Comparison of ENCODE assay signal across 8 mouse cellular contexts in genomic region chr14:31472451-31473061, GRCm38 (mm10). TPM values are rescaled to one million over a fixed set of nuclear protein-coding genes. Genes with fewer than 3 reads are reported as not detected.
A peak's percentile ranks its signal among the peaks of the same experiment; 100 is the strongest.
DNase-seq lines count a peak whose midpoint lies in the region; ATAC-seq and TF ChIP-seq lines count a peak whose summit lies in the region.
"Had no signal": no experiment of that assay in that cellular context is flagged by ENCODE, and none has a peak within 500 bp of the region (broad histone marks: within the 10 kb centered on the region; RNA-seq: fewer than 3 reads in every experiment).

No protein-coding gene starts in this region.

- H3K9ac ChIP-seq in midbrain, embryonic 15.5 days = no peak overlapping the region
- no peak overlapping the region for H3K9ac ChIP-seq in hindbrain, postnatal 0 days (replicated peaks; ENCODE audit: low read length)
- H3K9ac ChIP-seq in limb, embryonic 11.5 days (ENCODE audit: low read length) = no peak overlapping the region

- no peaks in the 10 kb centered on the region for H3K27me3 ChIP-seq in midbrain, embryonic 10.5 days (ENCODE audit: low read depth, poor library complexity, severe bottlenecking)
- H3K27me3 ChIP-seq in midbrain, embryonic 15.5 days (replicated peaks) = no peaks in the 10 kb centered on the region
- H3K27me3 ChIP-seq in hindbrain, postnatal 0 days (ENCODE audit: insufficient read depth, low read length) = no peaks in the 10 kb centered on the region
- H3K27me3 ChIP-seq in limb, embryonic 11.5 days (ENCODE audit: control insufficient read depth, insufficient read depth, low read length) = no peaks in the 10 kb centered on the region

- H3K4me3 ChIP-seq in midbrain, embryonic 10.5 days = no peak overlapping the region
- H3K4me3 ChIP-seq in midbrain, embryonic 15.5 days = no peak overlapping the region
- no peak overlapping the region for H3K4me3 ChIP-seq in hindbrain, postnatal 0 days (ENCODE audit: low read length)
- no peak overlapping the region for H3K4me3 ChIP-seq in limb, embryonic 11.5 days (ENCODE audit: low read depth, low read length)
- H3K4me3 ChIP-seq: myocyte had no signal

- no peaks in the 10 kb centered on the region for H3K4me1 ChIP-seq in midbrain, embryonic 10.5 days
- no peaks in the 10 kb centered on the region for H3K4me1 ChIP-seq in midbrain, embryonic 15.5 days
- no peaks in the 10 kb centered on the region for H3K4me1 ChIP-seq in hindbrain, postnatal 0 days (ENCODE audit: insufficient read depth, low read length)
- no peaks in the 10 kb centered on the region for H3K4me1 ChIP-seq in limb, embryonic 11.5 days (ENCODE audit: control insufficient read depth, insufficient read depth, low read length)

- no peaks in the 10 kb centered on the region for H3K9me3 ChIP-seq in midbrain, embryonic 10.5 days (replicated peaks)
- H3K9me3 ChIP-seq in midbrain, embryonic 15.5 days = no peaks in the 10 kb centered on the region
- no peaks in the 10 kb centered on the region for H3K9me3 ChIP-seq in hindbrain, postnatal 0 days (ENCODE audit: low read length)
- H3K9me3 ChIP-seq in limb, embryonic 11.5 days (ENCODE audit: control insufficient read depth, low read length) = no peaks in the 10 kb centered on the region

- no peak overlapping the region for H3K27ac ChIP-seq in midbrain, embryonic 10.5 days (replicated peaks)
- H3K27ac ChIP-seq in midbrain, embryonic 15.5 days = no peak overlapping the region
- H3K27ac ChIP-seq in hindbrain, postnatal 0 days = no peak overlapping the region
- no peak overlapping the region for H3K27ac ChIP-seq in limb, embryonic 11.5 days (replicated peaks; ENCODE audit: low read depth, low read length)

- no peak for ATAC-seq in midbrain, embryonic 15.5 days (replicated peaks)
- no peak for ATAC-seq in hindbrain, postnatal 0 days
- no peak for ATAC-seq in limb, embryonic 11.5 days (ENCODE audit: insufficient number of reproducible peaks, low FRiP score, low TSS enrichment, low read depth)

- peaks cover 3% of the 10 kb centered on the region; the same call in 1 of the 2 replicates for H3K36me3 ChIP-seq in midbrain, embryonic 10.5 days
- H3K36me3 ChIP-seq in midbrain, embryonic 15.5 days (replicated peaks) = no peaks in the 10 kb centered on the region
- no peaks in the 10 kb centered on the region for H3K36me3 ChIP-seq in hindbrain, postnatal 0 days (ENCODE audit: insufficient read depth, low read length)
- H3K36me3 ChIP-seq in limb, embryonic 11.5 days (ENCODE audit: control insufficient read depth, insufficient read depth, low read length) = no peaks in the 10 kb centered on the region

- DNase-seq in midbrain, embryonic 10.5 days (ENCODE audit: low spot score) = peak; percentile 37
- peak; percentile 61 for DNase-seq in R1 (ENCODE audit: low read depth, low spot score)
- DNase-seq in cerebellum, postnatal 25 days = peak; percentile 56 to 82
- DNase-seq in hindbrain, postnatal 0 days (ENCODE audit: low spot score) = peak; percentile 89
- peak; percentile 76 for DNase-seq in limb, embryonic 11.5 days (ENCODE audit: low spot score)
- DNase-seq in right cerebral cortex, adult 2 months (ENCODE audit: low spot score in 2 of 2) = peak; percentile 75 to 78

- 8% methylated on average over 5 of the region's 5 CpGs for WGBS in midbrain, embryonic 10.5 days
- 8% methylated on average over 5 of the region's 5 CpGs for WGBS in midbrain, embryonic 15.5 days
- WGBS in hindbrain, postnatal 0 days = 11% methylated on average over 5 of the region's 5 CpGs
- WGBS in limb, embryonic 11.5 days = 10% methylated on average over 5 of the region's 5 CpGs

- TF ChIP-seq CTCF in hindbrain, postnatal 0 days (IDR thresholded peaks at IDR 0.05; ENCODE audit: low read depth) = peak; percentile 84

- no peak overlapping the region for H3K4me2 ChIP-seq in midbrain, embryonic 15.5 days
- H3K4me2 ChIP-seq in hindbrain, postnatal 0 days (ENCODE audit: low read depth, low read length) = no peak overlapping the region
- H3K4me2 ChIP-seq in limb, embryonic 11.5 days (ENCODE audit: low read depth, severe bottlenecking) = no peak overlapping the region

RNA-seq across cellular contexts. Expression of gene Eaf1, which starts 21.6 kb away (rescaled TPM):
- polyA plus RNA-seq in midbrain, embryonic 10.5 days (2016; fragmentation: Nextera tagmentation; extraction: Ambion mirVana) = 21.6 and 21.8 TPM in 2 replicates
- polyA plus RNA-seq in midbrain, embryonic 15.5 days (2015; fragmentation: Nextera tagmentation; extraction: Ambion mirVana) = 8.4 and 10.1 TPM in 2 replicates
- total RNA-seq in hindbrain, postnatal 0 days (2014; rRNA removed) = 8.6 and 11.7 TPM in 2 replicates
- polyA plus RNA-seq in hindbrain, postnatal 0 days (2015; fragmentation: Nextera tagmentation; extraction: Ambion mirVana) = 6.3 and 6.4 TPM in 2 replicates
- 29.3 and 31.5 TPM in 2 replicates for polyA plus RNA-seq in limb, embryonic 11.5 days (2014; fragmentation: Nextera tagmentation; extraction: Ambion mirVana)

RNA-seq across cellular contexts. Expression of gene Mettl6, which starts 22.3 kb away (rescaled TPM):
- 80.7 and 81.5 TPM in 2 replicates for polyA plus RNA-seq in midbrain, embryonic 10.5 days (2016; fragmentation: Nextera tagmentation; extraction: Ambion mirVana)
- polyA plus RNA-seq in midbrain, embryonic 15.5 days (2015; fragmentation: Nextera tagmentation; extraction: Ambion mirVana) = 42.5 and 48.7 TPM in 2 replicates
- 14.8 and 14.9 TPM in 2 replicates for total RNA-seq in hindbrain, postnatal 0 days (2014; rRNA removed)
- polyA plus RNA-seq in hindbrain, postnatal 0 days (2015; fragmentation: Nextera tagmentation; extraction: Ambion mirVana) = 32.7 and 36.8 TPM in 2 replicates
- 90.7 and 92.8 TPM in 2 replicates for polyA plus RNA-seq in limb, embryonic 11.5 days (2014; fragmentation: Nextera tagmentation; extraction: Ambion mirVana)

RNA-seq across cellular contexts. Expression of gene Sh3bp5, which starts 36.7 kb away (rescaled TPM):
- polyA plus RNA-seq in midbrain, embryonic 10.5 days (2016; fragmentation: Nextera tagmentation; extraction: Ambion mirVana) = 17.3 and 22.8 TPM in 2 replicates
- polyA plus RNA-seq in midbrain, embryonic 15.5 days (2015; fragmentation: Nextera tagmentation; extraction: Ambion mirVana) = 151 and 161 TPM in 2 replicates
- 41.6 and 53.9 TPM in 2 replicates for total RNA-seq in hindbrain, postnatal 0 days (2014; rRNA removed)
- polyA plus RNA-seq in hindbrain, postnatal 0 days (2015; fragmentation: Nextera tagmentation; extraction: Ambion mirVana) = 127 and 149 TPM in 2 replicates
- polyA plus RNA-seq in limb, embryonic 11.5 days (2014; fragmentation: Nextera tagmentation; extraction: Ambion mirVana) = 26.7 and 33.4 TPM in 2 replicates

Comparison
In these comparisons a context has a peak if more than half of its experiments do, and no peak if none do; other contexts are left out.
1. DNase-seq: peak in every context shown above with its lines; median percentile 89 in hindbrain, postnatal 0 days; 76 in right cerebral cortex, adult 2 months; 76 in limb, embryonic 11.5 days; 69 in cerebellum, postnatal 25 days; 61 in R1; 37 in midbrain, embryonic 10.5 days.